In the genomic region with DNA sequence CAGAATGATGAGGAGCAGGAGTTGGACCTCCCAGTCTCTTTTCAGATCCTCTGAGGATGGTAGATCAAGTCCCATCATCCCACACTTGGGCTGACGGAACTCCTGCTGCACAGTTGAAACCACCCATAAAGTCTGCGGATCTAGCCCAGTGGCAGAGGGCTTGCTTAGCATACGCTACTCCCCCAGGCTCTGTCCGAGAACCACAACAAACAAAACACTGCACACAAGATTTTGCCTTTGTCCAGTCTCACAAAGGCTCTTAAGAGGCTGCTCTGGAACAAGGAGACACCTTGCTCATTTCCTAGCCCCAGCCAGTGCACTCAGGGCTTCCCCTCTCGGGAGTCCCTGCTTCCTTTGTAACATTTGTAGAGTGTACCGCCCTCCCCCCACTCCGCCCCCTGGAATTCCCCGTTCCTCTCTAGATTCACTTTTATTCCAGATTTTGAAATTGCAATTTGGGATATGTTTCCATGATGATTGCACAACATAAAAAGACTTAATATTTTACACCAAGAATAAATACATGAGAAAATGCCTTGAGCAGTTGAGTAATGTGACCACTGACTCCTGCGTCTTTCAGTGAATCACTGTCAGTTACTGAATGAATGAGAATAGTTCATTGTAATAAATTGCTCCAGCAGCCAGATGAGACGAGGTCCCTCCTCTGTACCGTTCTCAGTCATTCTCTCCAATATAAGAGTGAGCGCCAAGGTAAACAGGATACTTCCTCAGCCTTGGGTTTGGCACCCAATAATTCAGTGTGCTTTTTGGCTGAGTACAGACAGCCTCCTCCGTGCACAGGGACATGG, we compare ENCODE assay signal across 10 mouse cellular contexts.
DNase-seq lines count a peak whose midpoint lies in the region; ATAC-seq and TF ChIP-seq lines count a peak whose summit lies in the region.
"Had no signal": no experiment of that assay in that cellular context is flagged by ENCODE, and none has a peak within 500 bp of the region (broad histone marks: within the 10 kb centered on the region; RNA-seq: fewer than 3 reads in every experiment).

No protein-coding gene starts in this region.

- 30% methylated on average over 13 of the region's 13 CpGs for WGBS in kidney, postnatal 0 days

- H3K4me2 ChIP-seq in kidney, postnatal 0 days (ENCODE audit: low read length): peak overlapping the region; percentile 16
- peak overlapping the region; percentile 49 for H3K4me2 ChIP-seq in myocyte (ENCODE audit: low read depth)
- H3K4me2 ChIP-seq: embryonic facial prominence, embryonic 13.5 days; midbrain, embryonic 11.5 days had no signal

- no peak overlapping the region for H3ac ChIP-seq in myocyte (ENCODE audit: control insufficient read depth, insufficient read length)

- ATAC-seq in kidney, postnatal 0 days (replicated peaks; ENCODE audit: low FRiP score, low read depth): no peak
- ATAC-seq in inflammation-experienced regulatory T-cells, adult 6 months: no peak

- TF ChIP-seq POLR2A in myocyte (IDR thresholded peaks at IDR 0.05; ENCODE audit: insufficient read length, low read depth): no peak

- no peaks in the 10 kb centered on the region for H3K36me3 ChIP-seq in kidney, postnatal 0 days (ENCODE audit: insufficient read depth, low read length)
- no peaks in the 10 kb centered on the region for H3K36me3 ChIP-seq in myocyte (ENCODE audit: control insufficient read depth, insufficient read depth)
- H3K36me3 ChIP-seq: embryonic facial prominence, embryonic 13.5 days had no signal

- peaks cover 37% of the 10 kb centered on the region for H3K4me1 ChIP-seq in kidney, postnatal 0 days (replicated peaks; ENCODE audit: insufficient read depth, low read length)

- intact Hi-C loops in heart, postnatal 25 days (cut with DNase I): loop anchor here (5.0 kb wide), 1 partner anchor 65 kb away; no protein-coding TSS in a partner anchor

- H3K27ac ChIP-seq in kidney, postnatal 0 days: peak overlapping the region; percentile 42
- H3K27ac ChIP-seq: embryonic facial prominence, embryonic 13.5 days had no signal

- peak; percentile 85 for DNase-seq in kidney, postnatal 0 days (ENCODE audit: low spot score)
- no peak for DNase-seq in kidney, postnatal 14 days
- peak; percentile 38 to 58 for DNase-seq in adrenal gland, postnatal 36 days
- DNase-seq in heart, postnatal 25 days (ENCODE audit: low spot score): peak; percentile 38
- DNase-seq in thymus, postnatal 4 days: no peak
- DNase-seq in urinary bladder, postnatal 25 days (ENCODE audit: low spot score): no peak

- TF ChIP-seq CTCF in kidney, postnatal 0 days (IDR thresholded peaks at IDR 0.05; ENCODE audit: low read depth): no peak

- H3K27me3 ChIP-seq in kidney, postnatal 0 days (ENCODE audit: insufficient read depth, low read length): no peaks in the 10 kb centered on the region
- H3K27me3 ChIP-seq in myocyte (ENCODE audit: control insufficient read depth, insufficient read depth, insufficient read length): no peaks in the 10 kb centered on the region
- H3K27me3 ChIP-seq: embryonic facial prominence, embryonic 13.5 days had no signal

- H3K79me2 ChIP-seq in myocyte (ENCODE audit: control insufficient read depth, insufficient read depth): peaks cover 52% of the 10 kb centered on the region

- H3K9me3 ChIP-seq in kidney, postnatal 0 days (replicated peaks; ENCODE audit: low read length): no peaks in the 10 kb centered on the region
- H3K9me3 ChIP-seq: embryonic facial prominence, embryonic 13.5 days had no signal

- no peak overlapping the region for H3K4me3 ChIP-seq in kidney, postnatal 0 days (replicated peaks; ENCODE audit: low read depth, low read length)
- H3K4me3 ChIP-seq in myocyte: no peak overlapping the region
- H3K4me3 ChIP-seq: embryonic facial prominence, embryonic 13.5 days had no signal

- no peak overlapping the region for H3K9ac ChIP-seq in kidney, postnatal 0 days (ENCODE audit: low read depth, low read length)
- H3K9ac ChIP-seq: embryonic facial prominence, embryonic 13.5 days had no signal

TF ChIP-seq in myocyte, 11 proteins besides CTCF, POLR2A, EP300 and RAD21:
- TF ChIP-seq CEBPB (IDR thresholded peaks at IDR 0.05; ENCODE audit: insufficient read depth, poor library complexity, severe bottlenecking): peak; percentile 82
- no peak for TF ChIP-seq MYOG (IDR thresholded peaks at IDR 0.05; ENCODE audit: control insufficient read depth in 1 of 3, insufficient read depth in 1 of 3, insufficient read length in 2 of 3, low read depth in 2 of 3)

Comparison
In these comparisons a context has a peak if more than half of its experiments do, and no peak if none do; other contexts are left out.
1. DNase-seq: peak in kidney, postnatal 0 days (single experiment), adrenal gland, postnatal 36 days (2 of 2) and heart, postnatal 25 days (single experiment); none in kidney, postnatal 14 days (single experiment), thymus, postnatal 4 days (single experiment) and urinary bladder, postnatal 25 days (single experiment).